Comparison of ENCODE assay signal across 8 mouse cellular contexts in the genomic region with DNA sequence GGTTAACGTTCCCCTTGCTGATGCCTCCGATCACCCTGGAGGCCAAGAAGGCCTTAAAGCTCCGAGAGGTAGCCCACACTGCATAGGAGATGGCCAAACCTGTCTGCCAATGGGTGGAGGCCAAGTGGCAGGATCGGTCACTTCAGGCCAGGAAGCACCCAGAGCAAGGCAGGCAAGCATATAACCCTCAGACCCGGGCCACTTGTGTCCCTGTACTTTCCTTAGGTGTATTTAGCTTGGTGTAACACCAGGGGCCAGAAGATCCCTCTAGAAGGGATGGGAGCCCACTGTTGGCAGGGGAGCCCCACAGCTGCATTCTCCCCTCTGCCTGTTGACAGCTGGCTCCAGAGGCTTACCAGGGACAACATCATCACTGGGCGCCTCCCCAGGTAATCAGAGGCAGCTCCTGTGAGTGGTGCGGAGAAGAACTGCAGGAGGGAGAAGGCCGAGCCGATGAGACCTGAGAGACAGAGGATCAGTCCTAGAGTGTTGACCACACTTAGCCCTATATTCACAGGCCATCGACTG. TPM values are rescaled to one million over a fixed set of nuclear protein-coding genes. Genes with fewer than 3 reads are reported as not detected.
DNase-seq lines count a peak whose midpoint lies in the region; ATAC-seq and TF ChIP-seq lines count a peak whose summit lies in the region.

No protein-coding gene starts in this region.

- peak overlapping the region; percentile 68; the same call in 1 of the 2 replicates for H3K9ac ChIP-seq in kidney, embryonic 14.5 days (ENCODE audit: low read depth, low read length)
- peak overlapping the region; percentile 80; the same call in 1 of the 2 replicates for H3K9ac ChIP-seq in forebrain, embryonic 11.5 days (ENCODE audit: low read length)
- peak overlapping the region; percentile 81 for H3K9ac ChIP-seq in limb, embryonic 13.5 days

- intact Hi-C loops in left cerebral cortex, postnatal 4 days (cut with DNase I): no loop called here

- peak overlapping the region; percentile 70 for H3K4me3 ChIP-seq in kidney, embryonic 14.5 days (ENCODE audit: low read length)
- H3K4me3 ChIP-seq in G1E (ENCODE audit: low read depth, low read length): peak overlapping the region; percentile 81; the same call in 1 of the 2 replicates
- H3K4me3 ChIP-seq in forebrain, embryonic 11.5 days (ENCODE audit: low read depth, low read length): peak overlapping the region; percentile 51
- H3K4me3 ChIP-seq in limb, embryonic 13.5 days: peak overlapping the region; percentile 68

- no peak for ATAC-seq in kidney, embryonic 14.5 days (ENCODE audit: low FRiP score, low TSS enrichment)
- no peak for ATAC-seq in G1E (ENCODE audit: extremely low read depth, insufficient number of reproducible peaks, low FRiP score, poor library complexity, severe bottlenecking)
- ATAC-seq in forebrain, embryonic 11.5 days (replicated peaks; ENCODE audit: low FRiP score): no peak
- ATAC-seq in limb, embryonic 13.5 days (ENCODE audit: low FRiP score, low read depth): no peak

- H3K27me3 ChIP-seq in kidney, embryonic 14.5 days (ENCODE audit: control insufficient read depth, insufficient read depth, low read length): no peaks in the 10 kb centered on the region
- H3K27me3 ChIP-seq in G1E (ENCODE audit: insufficient read depth, low read length): no peaks in the 10 kb centered on the region
- no peaks in the 10 kb centered on the region for H3K27me3 ChIP-seq in forebrain, embryonic 11.5 days (ENCODE audit: control insufficient read depth, insufficient read depth, low read length)
- H3K27me3 ChIP-seq in limb, embryonic 13.5 days: no peaks in the 10 kb centered on the region

- no peak overlapping the region for H3K27ac ChIP-seq in kidney, embryonic 14.5 days (ENCODE audit: low read depth, low read length)
- H3K27ac ChIP-seq in forebrain, embryonic 11.5 days (ENCODE audit: low read depth, low read length): no peak overlapping the region
- peak overlapping the region; percentile 91; the same call in 1 of the 2 replicates for H3K27ac ChIP-seq in limb, embryonic 13.5 days

- peaks cover 4% of the 10 kb centered on the region; the same call in 1 of the 2 replicates for H3K4me1 ChIP-seq in kidney, embryonic 14.5 days (ENCODE audit: control insufficient read depth, insufficient read depth, low read length)
- H3K4me1 ChIP-seq in G1E (ENCODE audit: insufficient read depth, low read depth, low read length): peaks cover 63% of the 10 kb centered on the region
- H3K4me1 ChIP-seq in forebrain, embryonic 11.5 days (replicated peaks; ENCODE audit: control insufficient read depth, insufficient read depth, low read length): 0 out of 2 replicates have a peak, but pooled peaks cover 2% of the 10 kb centered on the region
- H3K4me1 ChIP-seq in limb, embryonic 13.5 days: peaks cover 16% of the 10 kb centered on the region

- H3K36me3 ChIP-seq in kidney, embryonic 14.5 days (ENCODE audit: control insufficient read depth, insufficient read depth, low read length): peaks cover 72% of the 10 kb centered on the region
- H3K36me3 ChIP-seq in G1E (replicated peaks): peaks cover 90% of the 10 kb centered on the region
- peaks cover 2% of the 10 kb centered on the region; the same call in 1 of the 2 replicates for H3K36me3 ChIP-seq in forebrain, embryonic 11.5 days (ENCODE audit: control insufficient read depth, insufficient read depth, low read length)
- peaks cover 82% of the 10 kb centered on the region for H3K36me3 ChIP-seq in limb, embryonic 13.5 days

- no peak for TF ChIP-seq CTCF in G1E (IDR thresholded peaks at IDR 0.05; ENCODE audit: low read depth, low read length)

- H3K4me2 ChIP-seq in kidney, embryonic 14.5 days (replicated peaks; ENCODE audit: low read depth, low read length): peak overlapping the region; percentile 97
- H3K4me2 ChIP-seq in forebrain, embryonic 11.5 days (ENCODE audit: low read depth, low read length, severe bottlenecking): peak overlapping the region; percentile 94
- peak overlapping the region; percentile 83 for H3K4me2 ChIP-seq in limb, embryonic 13.5 days (replicated peaks)

- WGBS in kidney, embryonic 14.5 days: 65% methylated on average over 10 of the region's 10 CpGs
- WGBS in forebrain, embryonic 11.5 days: 58% methylated on average over 10 of the region's 10 CpGs
- WGBS in limb, embryonic 13.5 days: 63% methylated on average over 10 of the region's 10 CpGs

- DNase-seq in kidney, adult 9 months: no peak
- DNase-seq in G1E (ENCODE audit: low spot score): peak; percentile 43
- no peak for DNase-seq in forebrain, embryonic 11.5 days (ENCODE audit: low spot score)
- DNase-seq in retina, postnatal 1 day: peak; percentile 15
- no peak for DNase-seq in left cerebral cortex, postnatal 4 days
- no peak for DNase-seq in adrenal gland, postnatal 25 days

- no peaks in the 10 kb centered on the region for H3K9me3 ChIP-seq in kidney, embryonic 14.5 days (ENCODE audit: control insufficient read depth, low read length)
- no peaks in the 10 kb centered on the region for H3K9me3 ChIP-seq in G1E (replicated peaks)
- H3K9me3 ChIP-seq in forebrain, embryonic 11.5 days (ENCODE audit: control insufficient read depth, low read length): no peaks in the 10 kb centered on the region
- no peaks in the 10 kb centered on the region for H3K9me3 ChIP-seq in limb, embryonic 13.5 days

RNA-seq across cellular contexts. Expression of a gene that starts 1.3 kb away (rescaled TPM):
- 111 and 125 TPM in 2 replicates for polyA plus RNA-seq in kidney, embryonic 14.5 days (2014; fragmentation: Nextera tagmentation; extraction: Ambion mirVana)
- 49.6 and 50.8 TPM in 2 replicates for total RNA-seq in G1E (2014; fragmentation: Nextera tagmentation)
- 44.6 and 61.3 TPM in 2 replicates for total RNA-seq in G1E (2017)
- polyA plus RNA-seq in G1E (2012): 192 and 260 TPM in 2 replicates
- polyA plus RNA-seq in forebrain, embryonic 11.5 days (2014; fragmentation: Nextera tagmentation; extraction: Ambion mirVana): 87.7 and 96.0 TPM in 2 replicates
- 135 and 141 TPM in 2 replicates for polyA plus RNA-seq in limb, embryonic 13.5 days (2015; fragmentation: Nextera tagmentation; extraction: Ambion mirVana)
- 10 to 100 TPM; 68.9 to 81.6 TPM for total RNA-seq in left cerebral cortex, postnatal 4 days (2021)
- 39.1 and 40.4 TPM in 2 replicates for total RNA-seq in adrenal gland, postnatal 25 days (2021)

RNA-seq across cellular contexts. Expression of a gene that starts 24.2 kb away (rescaled TPM):
- polyA plus RNA-seq in kidney, embryonic 14.5 days (2014; fragmentation: Nextera tagmentation; extraction: Ambion mirVana): 25.4 and 30.4 TPM in 2 replicates
- 56.8 and 82.3 TPM in 2 replicates for total RNA-seq in G1E (2014; fragmentation: Nextera tagmentation)
- total RNA-seq in G1E (2017): 39.7 and 48.1 TPM in 2 replicates
- 34.6 and 39.5 TPM in 2 replicates for polyA plus RNA-seq in G1E (2012)
- polyA plus RNA-seq in forebrain, embryonic 11.5 days (2014; fragmentation: Nextera tagmentation; extraction: Ambion mirVana): 33.1 and 33.6 TPM in 2 replicates
- 29.0 and 31.1 TPM in 2 replicates for polyA plus RNA-seq in limb, embryonic 13.5 days (2015; fragmentation: Nextera tagmentation; extraction: Ambion mirVana)
- 10 to 100 TPM; 23.8 to 25.2 TPM for total RNA-seq in left cerebral cortex, postnatal 4 days (2021)
- 21.3 and 24.9 TPM in 2 replicates for total RNA-seq in adrenal gland, postnatal 25 days (2021)

RNA-seq across cellular contexts. Expression of a gene that starts 24.4 kb away (rescaled TPM):
- polyA plus RNA-seq in kidney, embryonic 14.5 days (2014; fragmentation: Nextera tagmentation; extraction: Ambion mirVana): 2.5 TPM in 2 replicates
- 1.2 and 5.9 TPM in 2 replicates for total RNA-seq in G1E (2014; fragmentation: Nextera tagmentation)
- 0.16 and 2.5 TPM in 2 replicates for total RNA-seq in G1E (2017)
- 0.17 and 0.34 TPM in 2 replicates for polyA plus RNA-seq in G1E (2012)
- polyA plus RNA-seq in forebrain, embryonic 11.5 days (2014; fragmentation: Nextera tagmentation; extraction: Ambion mirVana): 1.8 and 2.5 TPM in 2 replicates
- polyA plus RNA-seq in limb, embryonic 13.5 days (2015; fragmentation: Nextera tagmentation; extraction: Ambion mirVana): 3.7 and 5.9 TPM in 2 replicates
- total RNA-seq in left cerebral cortex, postnatal 4 days (2021): 1 to 10 TPM; 6.2 to 6.5 TPM
- total RNA-seq in adrenal gland, postnatal 25 days (2021): 2.4 and 3.9 TPM in 2 replicates

Comparison
In these comparisons a context has a peak if more than half of its experiments do, and no peak if none do; other contexts are left out.
1. DNase-seq: peak in G1E (single experiment) and retina, postnatal 1 day (single experiment); none in kidney, adult 9 months (single experiment), forebrain, embryonic 11.5 days (single experiment), left cerebral cortex, postnatal 4 days (single experiment) and adrenal gland, postnatal 25 days (single experiment).
2. Peak in every context shown above with its lines, with median percentiles within 50 percentile points of each other: H3K4me2 ChIP-seq, H3K4me3 ChIP-seq and H3K9ac ChIP-seq.